Mouse (Mus musculus) bone marrow, adult 2 months (tissue): Measurements from ENCODE around the gene Osgin1. TPM values are rescaled to one million over a fixed set of nuclear protein-coding genes. Genes with fewer than 3 reads are reported as not detected.

Experiments
- H3K27ac ChIP-seq: fragments of 200-500 bp; 2 replicates; pipeline ENCODE4 v1.5.1; 2012; ENCODE audit warnings: low read depth, mild to moderate bottlenecking, control low read depth, inconsistent platforms, low read length; ENCODE audit not compliant: control insufficient read depth, poor library complexity, insufficient read depth
- H3K4me1 ChIP-seq: fragments of 200-500 bp; 2 replicates; pipeline ENCODE4 v1.6.1; 2011; ENCODE audit warnings: low read length; ENCODE audit not compliant: control insufficient read depth, insufficient read depth
- H3K4me3 ChIP-seq: fragments of 200-500 bp; replicated peaks from 2 replicates; pipeline ENCODE3; 2011; ENCODE audit warnings: mild to moderate bottlenecking, low read depth, low read length, control low read depth; ENCODE audit not compliant: control insufficient read depth
- CTCF ChIP-seq: fragments of 200-500 bp; IDR thresholded peaks from 2 replicates; pipeline ENCODE4 v1.5.1; 2011; ENCODE audit warnings: low read length, control low read depth; ENCODE audit not compliant: control insufficient read depth, insufficient read depth
- POLR2A ChIP-seq: fragments of 200-500 bp; IDR thresholded peaks from 2 replicates; pipeline ENCODE4 v1.6.1; 2011; ENCODE audit warnings: low read depth, mild to moderate bottlenecking, control low read depth, low read length, borderline replicate concordance; ENCODE audit not compliant: control insufficient read depth
- WGBS: fragments of 180-500 bp; shearing (Covaris S2); methylation state at CpG from one replicate; pipeline ENCODE4 v1.1.7; 2018; 5-methylcytosine and 5-hydroxymethylcytosine counted together
- polyA plus RNA-seq: library from polyadenylated mRNA; stranded (reverse); fragments of >200 nt; gene quantifications from 2 replicates; pipeline ENCODE4 v1.2.4, GENCODE M21; 2011; ENCODE audit warnings: low replicate concordance; ENCODE audit not compliant: missing spikeins, insufficient read depth, insufficient read length

The Osgin1 gene
- polyA plus RNA-seq, 1 experiment = 5.5 TPM

GRCm38 (mm10) chr8:119484145-119484896, 50.4 kb downstream of the Osgin1 start:
- no peak overlapping the region for H3K27ac ChIP-seq
- no peaks in the 10 kb centered on the region for H3K4me1 ChIP-seq
- no peak overlapping the region for H3K4me3 ChIP-seq
- WGBS = 73% methylated on average over 11 of the region's 11 CpGs
- TF ChIP-seq POLR2A (no peak), CTCF (no peak)

GRCm38 (mm10) chr8:119487093-119487492, 53.2 kb downstream of the Osgin1 start:
- TF ChIP-seq CTCF (no peak), POLR2A (no peak)
- Histone ChIP-seq H3K4me1 (no peaks in the 10 kb centered on the region), H3K4me3 (no peak overlapping the region), H3K27ac (no peak overlapping the region)
- WGBS = 78% methylated on average over 7 of the region's 7 CpGs

Other genes with a start within 250 kb of the Osgin1 start
- 45.8 and 78.0 TPM in 2 replicates for gene Hsbp1, start 89.6 kb upstream of the Osgin1 start, polyA plus RNA-seq
- 4.7 and 5.9 TPM in 2 replicates for gene Mlycd, start 39.2 kb upstream of the Osgin1 start, polyA plus RNA-seq
- 0.49 TPM in 1 of 2 replicates, not detected in the other for gene Necab2, start 12.6 kb downstream of the Osgin1 start, polyA plus RNA-seq
- not detected in 2 replicates for gene Slc38a8, start 67.6 kb downstream of the Osgin1 start, polyA plus RNA-seq
- 19.7 and 35.3 TPM in 2 replicates for gene Mbtps1, start 124.6 kb downstream of the Osgin1 start, polyA plus RNA-seq
- 14.5 and 22.2 TPM in 2 replicates for gene Hsdl1, start 141.1 kb downstream of the Osgin1 start, polyA plus RNA-seq
- 0.34 and 0.70 TPM in 2 replicates for gene Dnaaf1, start 141.1 kb downstream of the Osgin1 start, polyA plus RNA-seq
- gene Taf1c, start 171.1 kb downstream of the Osgin1 start, polyA plus RNA-seq = 9.6 and 17.6 TPM in 2 replicates
- gene Adad2, start 178.6 kb downstream of the Osgin1 start, polyA plus RNA-seq = not detected in 2 replicates
- not detected in 2 replicates for gene Kcng4, start 201.6 kb downstream of the Osgin1 start, polyA plus RNA-seq
- gene Wfdc1, start 232.2 kb downstream of the Osgin1 start, polyA plus RNA-seq = not detected in 2 replicates